Mouse (Mus musculus): Measurements from ENCODE around the gene St3gal4. TPM values are rescaled to one million over a fixed set of nuclear protein-coding genes. Genes with fewer than 3 reads are reported as not detected.

Gene St3gal4
- polyA plus RNA-seq, 1 experiment from 2014 or later: 18.4 TPM

DNA sequence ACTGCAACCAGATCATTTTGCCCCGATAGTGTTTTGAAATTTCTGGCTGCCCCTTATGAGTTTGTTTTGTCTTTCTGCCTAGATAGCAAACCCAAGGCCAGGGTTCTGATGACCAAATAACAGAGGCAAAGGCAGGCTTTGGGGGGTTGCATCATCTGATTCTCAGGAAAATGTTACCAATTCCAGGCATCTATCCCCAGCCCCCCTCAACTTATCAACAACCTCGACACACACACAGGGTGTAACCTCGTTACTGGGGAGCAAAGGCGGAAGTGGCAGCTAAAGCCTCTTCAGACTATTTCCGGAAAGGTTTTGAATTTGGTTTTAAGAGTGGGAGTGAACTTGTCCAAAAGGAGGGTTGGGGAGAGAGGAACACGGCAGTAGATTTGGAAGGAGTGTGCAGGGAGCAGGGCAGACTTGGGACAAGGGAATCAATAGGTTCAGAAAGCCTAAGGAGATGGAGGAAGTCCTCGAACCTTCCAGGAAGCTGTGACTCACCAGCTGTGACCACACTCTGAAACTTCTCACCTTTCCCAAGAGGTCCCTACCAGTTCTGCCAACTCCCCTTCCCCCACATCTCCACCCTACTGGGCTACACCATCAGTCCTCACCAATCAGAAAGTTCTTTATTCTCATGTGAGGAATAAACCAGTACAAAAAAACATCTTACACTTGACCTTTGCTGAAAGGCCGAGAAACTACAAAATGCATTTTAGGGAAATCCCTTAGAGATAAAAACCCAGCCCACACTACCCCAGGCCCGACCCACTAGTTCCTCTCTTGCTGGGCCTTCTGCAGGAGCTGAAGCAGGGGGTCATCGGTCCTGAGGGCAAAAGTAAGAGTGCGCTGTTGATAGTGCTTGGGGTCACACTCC is 5.0 kb upstream of the St3gal4 start:
- Histone ChIP-seq H3K27ac (0 out of 2 replicates have a peak overlapping the region, but pooled peaks have one; percentile 19), H3K9me3 (no peaks in the 10 kb centered on the region), H3K4me3 (no peak overlapping the region), H3K36me3 (peaks cover 31% of the 10 kb centered on the region), H3K4me1 (peaks cover 24% of the 10 kb centered on the region), H3K27me3 (ENCODE audit: insufficient read depth, poor library complexity, severe bottlenecking) (no peaks in the 10 kb centered on the region)
- no peak for DNase-seq (ENCODE audit: low spot score)
- 55% methylated on average over 11 of the region's 11 CpGs for WGBS

DNA sequence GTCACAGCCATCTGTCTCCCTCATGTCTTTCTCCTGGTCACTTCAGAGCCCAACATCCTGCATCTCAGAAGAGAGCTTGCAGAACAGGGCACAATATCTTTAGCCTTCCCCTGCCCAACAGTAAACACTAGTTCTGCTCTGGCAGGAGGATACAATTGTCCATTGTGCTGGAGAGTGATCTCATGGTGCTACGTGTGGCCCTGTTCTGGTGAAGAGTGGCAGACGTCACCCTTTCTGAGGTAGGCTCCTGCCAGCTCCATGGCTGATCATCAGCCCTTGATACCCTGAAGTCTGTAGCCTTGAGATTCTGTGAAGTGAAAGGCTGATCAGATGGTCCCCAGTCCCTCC is 4.4 kb upstream of the St3gal4 start:
- Histone ChIP-seq H3K9me3 (no peaks in the 10 kb centered on the region), H3K4me3 (no peak overlapping the region), H3K27me3 (ENCODE audit: insufficient read depth, poor library complexity, severe bottlenecking) (no peaks in the 10 kb centered on the region), H3K4me1 (peaks cover 19% of the 10 kb centered on the region), H3K27ac (peak overlapping the region; percentile 10; the same call in 1 of the 2 replicates), H3K36me3 (peaks cover 30% of the 10 kb centered on the region)
- no peak for DNase-seq (ENCODE audit: low spot score)
- 47% methylated on average over 2 of the region's 2 CpGs for WGBS

DNA sequence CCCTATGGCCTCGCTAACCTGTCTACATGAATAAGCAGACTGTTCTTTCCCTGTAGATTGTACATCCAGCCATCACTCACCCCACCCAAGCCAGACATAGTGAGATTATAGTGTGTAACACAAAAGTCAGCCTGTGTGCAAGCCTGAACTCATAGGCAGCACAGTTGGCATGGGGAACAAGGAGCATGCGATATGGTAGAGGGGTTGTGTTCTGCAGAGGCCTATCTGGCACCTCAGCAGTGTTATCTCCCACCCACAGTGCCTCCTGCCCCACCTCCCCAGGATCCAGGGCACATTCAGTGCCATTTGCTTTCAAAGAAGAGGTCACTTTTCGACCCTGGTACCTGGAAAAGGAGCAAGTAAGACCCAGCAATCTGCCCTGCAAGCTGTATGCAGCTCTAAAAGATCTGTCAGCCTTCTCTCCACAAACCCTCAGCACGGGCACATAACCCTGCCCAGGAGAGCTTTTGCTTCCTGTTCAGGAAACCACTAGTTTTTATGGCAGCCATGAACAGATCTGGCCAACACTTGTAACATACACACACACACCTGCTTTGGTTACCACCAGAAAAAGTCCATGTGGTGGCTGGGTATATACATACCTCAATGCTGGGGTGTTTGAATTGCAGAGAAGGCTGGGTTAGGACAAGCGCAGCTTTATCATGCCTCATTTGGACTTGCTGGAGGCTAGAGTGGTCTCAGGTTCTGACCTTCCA is 3.6 kb upstream of the St3gal4 start:
- H3K27me3 ChIP-seq (ENCODE audit: insufficient read depth, poor library complexity, severe bottlenecking): no peaks in the 10 kb centered on the region

DNA sequence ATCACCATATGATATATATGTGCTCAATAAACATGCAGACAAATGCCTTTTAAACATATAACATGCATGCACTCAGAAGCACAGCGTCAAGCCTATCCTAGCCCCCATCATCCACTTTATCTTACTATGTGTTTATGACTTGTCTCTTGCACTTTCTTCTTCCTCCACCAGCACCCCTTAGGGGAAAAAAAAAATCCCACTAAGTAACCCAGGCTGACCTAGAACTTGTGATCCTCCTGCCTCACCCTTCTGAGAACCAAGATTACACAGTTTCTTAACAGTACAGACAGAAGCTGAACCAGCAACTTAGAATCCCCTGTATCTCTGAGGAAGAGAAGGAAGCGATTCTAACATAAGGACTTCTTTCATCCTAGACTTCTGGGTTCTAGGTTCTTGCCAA is 505 bp downstream of the St3gal4 start:
- Histone ChIP-seq H3K36me3 (peaks cover 13% of the 10 kb centered on the region; the same call in 1 of the 2 replicates), H3K4me1 (peaks cover 37% of the 10 kb centered on the region), H3K4me3 (no peak overlapping the region), H3K27me3 (ENCODE audit: insufficient read depth, poor library complexity, severe bottlenecking) (no peaks in the 10 kb centered on the region), H3K9me3 (no peaks in the 10 kb centered on the region), H3K27ac (no peak overlapping the region; the same call in 1 of the 2 replicates)
- no peak for DNase-seq (ENCODE audit: low spot score)
- WGBS: 74% methylated on average over 2 of the region's 2 CpGs

More for the DNA sequence above, 3.6 kb upstream of the St3gal4 start:
- peaks cover 30% of the 10 kb centered on the region for H3K36me3 ChIP-seq
- H3K27ac ChIP-seq: peak overlapping the region; percentile 10; the same call in 1 of the 2 replicates
- no peak overlapping the region for H3K4me3 ChIP-seq
- WGBS: 62% methylated on average over 5 of the region's 5 CpGs
- peak; percentile 85 for DNase-seq (ENCODE audit: low spot score)
- H3K4me1 ChIP-seq: peaks cover 23% of the 10 kb centered on the region
- H3K9me3 ChIP-seq: no peaks in the 10 kb centered on the region

DNA sequence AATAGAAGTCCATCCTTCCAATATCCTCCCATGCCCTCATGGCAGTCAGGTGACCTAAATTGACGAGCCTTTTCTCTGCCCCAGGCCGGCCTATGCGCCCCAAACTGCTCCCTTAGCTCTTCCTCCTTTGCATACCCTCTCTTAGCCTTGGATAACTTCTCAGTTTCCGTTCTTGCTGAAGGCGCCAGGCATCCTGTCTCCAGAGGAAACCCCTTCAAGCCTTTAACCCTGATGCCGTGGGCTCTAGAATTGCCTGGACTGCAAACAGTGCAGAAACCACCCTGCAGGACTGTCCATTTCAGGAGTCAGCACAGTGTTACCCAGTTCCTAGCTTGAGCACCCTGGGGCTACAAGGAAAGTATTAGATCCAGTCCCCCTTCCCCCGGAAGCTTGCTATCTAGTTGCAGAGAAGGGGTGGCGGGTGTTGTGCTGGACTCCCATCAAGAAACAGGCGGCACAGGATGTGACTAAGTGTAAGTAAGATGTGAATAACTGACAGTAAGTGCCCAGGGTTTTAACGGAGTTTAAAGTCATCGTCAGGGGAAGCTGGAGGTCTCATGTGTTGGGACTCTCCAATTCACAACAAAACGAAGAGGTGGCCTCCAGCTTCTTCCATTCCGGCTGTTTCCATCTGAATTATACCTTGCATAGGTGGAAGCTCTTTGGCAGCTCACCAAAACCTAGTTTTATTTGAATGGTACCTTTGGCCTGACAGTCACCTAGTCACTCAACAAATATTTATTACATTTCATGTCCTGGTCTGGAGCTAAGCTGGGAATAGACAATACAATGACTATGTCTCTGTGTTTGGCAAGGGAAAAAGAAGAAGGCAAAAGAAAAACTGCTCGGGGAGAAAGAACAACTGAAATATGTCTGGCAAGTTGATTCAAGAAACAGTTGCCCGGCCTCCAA is 1.4 kb downstream of the St3gal4 start:
- peaks cover 35% of the 10 kb centered on the region for H3K4me1 ChIP-seq
- H3K27me3 ChIP-seq (ENCODE audit: insufficient read depth, poor library complexity, severe bottlenecking): no peaks in the 10 kb centered on the region
- H3K9me3 ChIP-seq: no peaks in the 10 kb centered on the region
- WGBS: 21% methylated on average over 15 of the region's 15 CpGs
- DNase-seq (ENCODE audit: low spot score): no peak
- H3K36me3 ChIP-seq: peaks cover 12% of the 10 kb centered on the region; the same call in 1 of the 2 replicates
- H3K27ac ChIP-seq: peak overlapping the region; percentile 93
- peak overlapping the region; percentile 82 for H3K4me3 ChIP-seq

DNA sequence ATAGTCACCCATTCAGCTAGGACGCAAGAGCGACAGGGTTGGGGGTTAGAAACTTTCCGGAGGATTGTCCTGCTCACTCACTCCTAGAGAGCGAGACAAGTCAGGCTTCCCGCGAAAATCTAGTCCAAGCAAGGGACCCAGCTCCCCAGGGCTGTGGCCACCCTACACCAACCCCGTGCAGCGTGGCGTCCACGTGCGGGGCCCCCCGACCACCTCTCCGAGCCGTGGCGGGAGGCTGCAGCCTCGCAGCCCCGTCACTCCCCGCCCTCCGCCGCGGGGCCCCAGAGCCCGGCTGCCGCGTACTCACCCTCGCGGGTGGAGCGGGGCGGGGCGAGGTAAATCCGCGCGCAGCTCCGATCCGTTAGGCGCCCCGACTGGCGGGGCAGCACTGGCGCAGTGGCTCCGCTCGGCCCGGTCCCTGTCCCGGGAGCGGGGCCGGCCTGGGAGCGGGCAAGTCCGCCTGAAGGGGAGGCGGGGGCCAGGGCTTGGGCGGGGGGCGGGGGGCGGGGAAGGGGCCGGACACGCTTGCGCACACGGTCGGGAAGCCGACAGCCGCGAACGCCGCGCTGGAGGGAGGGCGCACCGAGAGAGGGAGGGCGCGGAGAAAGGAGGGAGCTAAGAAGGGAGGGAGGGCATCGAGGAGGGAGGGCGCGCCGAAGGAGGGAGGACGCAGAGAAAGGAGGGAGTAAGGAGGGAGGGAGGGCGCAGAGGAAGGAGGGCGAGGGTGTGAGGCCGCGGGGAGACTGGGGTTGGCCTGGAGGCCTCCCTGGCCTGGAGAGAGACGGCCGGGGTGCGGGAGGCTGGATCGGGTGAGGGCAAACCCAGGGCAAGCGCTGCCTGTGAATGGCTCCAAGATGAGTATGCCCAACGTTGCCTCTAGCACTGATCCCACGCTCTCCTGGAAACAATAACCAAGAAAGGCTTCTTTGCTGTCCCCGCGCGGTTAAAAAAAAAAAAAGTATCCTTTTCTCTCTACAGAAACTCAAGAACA is 2.4 kb downstream of the St3gal4 start:
- DNase-seq (ENCODE audit: low spot score): peak; percentile 93
- peak overlapping the region; percentile 82 for H3K4me3 ChIP-seq
- peaks cover 7% of the 10 kb centered on the region; the same call in 1 of the 2 replicates for H3K36me3 ChIP-seq
- H3K27ac ChIP-seq: peak overlapping the region; percentile 93
- WGBS: under 1% methylated on average over 64 of the region's 84 CpGs
- H3K27me3 ChIP-seq (ENCODE audit: insufficient read depth, poor library complexity, severe bottlenecking): no peaks in the 10 kb centered on the region
- peaks cover 42% of the 10 kb centered on the region for H3K4me1 ChIP-seq
- no peaks in the 10 kb centered on the region for H3K9me3 ChIP-seq

DNA sequence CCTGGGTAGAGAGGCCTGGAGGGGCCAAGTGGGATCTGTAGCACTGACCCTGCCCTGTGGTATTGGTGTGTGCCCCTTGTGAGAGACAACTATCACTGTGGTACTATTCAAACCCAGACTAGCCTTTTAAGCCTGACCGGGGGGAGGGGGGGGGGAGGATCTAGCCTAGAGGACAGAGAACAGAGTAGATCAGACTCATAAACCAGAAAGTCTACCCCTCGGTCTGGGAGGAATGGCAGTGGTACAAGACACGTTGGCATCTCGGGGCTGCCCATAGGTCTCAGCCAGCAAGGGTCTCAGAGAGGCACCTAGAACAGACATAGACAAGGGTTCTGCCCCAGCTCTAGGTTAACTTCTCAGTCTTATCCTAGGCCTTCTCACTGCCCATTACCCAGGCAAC is 3.3 kb downstream of the St3gal4 start:
- no peaks in the 10 kb centered on the region for H3K27me3 ChIP-seq (ENCODE audit: insufficient read depth, poor library complexity, severe bottlenecking)
- peaks cover 3% of the 10 kb centered on the region; the same call in 1 of the 2 replicates for H3K36me3 ChIP-seq
- peak overlapping the region; percentile 93 for H3K27ac ChIP-seq
- H3K4me3 ChIP-seq: peak overlapping the region; percentile 82
- WGBS: 45% methylated on average over 4 of the region's 4 CpGs
- no peak for DNase-seq (ENCODE audit: low spot score)
- peaks cover 44% of the 10 kb centered on the region for H3K4me1 ChIP-seq
- H3K9me3 ChIP-seq: no peaks in the 10 kb centered on the region

DNA sequence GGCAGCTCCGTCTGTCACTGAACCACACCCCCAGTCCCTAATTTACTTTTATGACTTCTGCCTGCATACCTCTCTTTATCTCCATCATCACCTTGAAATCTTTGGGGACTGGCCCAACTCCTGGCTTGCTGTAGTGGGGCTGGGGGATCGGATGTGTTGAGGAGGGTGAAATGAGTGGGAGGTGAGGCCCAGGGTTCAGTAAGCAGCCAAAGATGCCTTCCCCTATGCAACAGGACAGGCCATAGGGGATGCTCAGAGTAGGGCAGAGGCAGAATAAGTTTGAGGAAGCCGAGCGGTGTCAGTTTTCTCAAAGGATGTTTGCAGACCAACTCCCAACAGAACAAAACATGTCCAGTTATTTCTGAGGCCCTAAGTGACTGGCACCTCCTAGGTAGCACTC is 3.8 kb downstream of the St3gal4 start:
- Histone ChIP-seq H3K27me3 (ENCODE audit: insufficient read depth, poor library complexity, severe bottlenecking) (no peaks in the 10 kb centered on the region), H3K4me3 (peak overlapping the region; percentile 82), H3K27ac (peak overlapping the region; percentile 93), H3K9me3 (no peaks in the 10 kb centered on the region), H3K4me1 (peaks cover 49% of the 10 kb centered on the region), H3K36me3 (peaks cover 3% of the 10 kb centered on the region; the same call in 1 of the 2 replicates)
- DNase-seq (ENCODE audit: low spot score): no peak
- WGBS: 62% methylated on average over 4 of the region's 4 CpGs

DNA sequence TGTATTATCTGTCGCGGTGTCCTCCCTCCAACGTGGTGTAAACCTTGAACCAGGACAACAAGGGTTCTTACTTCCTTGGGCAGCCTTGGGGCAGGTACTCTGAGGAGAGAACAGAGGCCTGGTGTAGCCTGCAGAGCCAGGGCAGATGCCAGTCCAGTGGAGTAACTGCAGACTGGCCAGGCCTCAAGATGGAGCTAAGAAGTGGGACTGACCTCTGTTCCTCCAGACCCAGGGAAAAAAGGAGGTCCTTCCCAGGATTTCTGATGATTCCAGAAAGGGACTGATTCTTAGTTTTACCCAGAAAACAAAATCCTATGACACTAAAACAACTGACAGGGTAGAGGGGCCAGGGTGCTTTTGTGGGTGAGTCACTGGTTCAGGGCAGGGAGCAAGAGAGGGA is 4.8 kb downstream of the St3gal4 start:
- 88% methylated on average over 3 of the region's 3 CpGs for WGBS
- DNase-seq (ENCODE audit: low spot score): no peak
- peaks cover 60% of the 10 kb centered on the region for H3K4me1 ChIP-seq

DNA sequence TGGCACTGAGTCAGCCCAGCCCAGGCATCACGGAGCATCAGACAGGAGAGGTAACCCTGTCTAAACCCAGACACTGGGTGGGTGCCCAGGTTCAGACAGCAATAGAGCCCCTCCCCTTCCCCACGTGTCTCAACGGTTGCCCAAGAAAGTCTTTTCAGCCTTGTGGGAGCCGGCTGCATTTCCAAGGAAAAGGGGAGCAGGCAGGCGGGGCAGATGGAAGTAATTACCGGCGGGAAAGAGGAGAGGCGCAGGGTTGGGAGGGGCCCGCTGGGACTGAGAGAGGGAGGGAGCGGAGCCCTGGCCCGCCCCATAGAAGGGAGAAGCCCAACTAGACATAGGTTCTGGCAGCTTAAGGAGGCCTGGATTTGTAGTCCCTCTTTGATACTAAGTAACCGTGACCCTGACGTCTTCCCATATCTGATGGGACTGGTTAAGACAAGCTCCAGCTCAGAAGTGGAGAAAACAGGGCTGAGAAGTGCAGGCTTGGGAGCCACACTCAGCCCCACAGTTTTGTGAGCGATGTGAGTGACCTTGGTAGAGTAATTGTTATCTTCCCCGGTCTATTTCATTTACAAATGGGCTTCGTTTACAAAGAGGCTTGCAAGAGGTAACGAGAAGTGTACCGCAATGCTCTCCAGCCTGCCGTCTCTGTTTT is 7.0 kb downstream of the St3gal4 start:
- Histone ChIP-seq H3K36me3 (no peaks in the 10 kb centered on the region; the same call in 1 of the 2 replicates), H3K27ac (peak overlapping the region; percentile 72), H3K9me3 (no peaks in the 10 kb centered on the region), H3K4me3 (peak overlapping the region; percentile 26; the same call in 1 of the 2 replicates), H3K4me1 (peaks cover 55% of the 10 kb centered on the region), H3K27me3 (ENCODE audit: insufficient read depth, poor library complexity, severe bottlenecking) (no peaks in the 10 kb centered on the region)
- peak; percentile 73 for DNase-seq (ENCODE audit: low spot score)
- 21% methylated on average over 19 of the region's 19 CpGs for WGBS

More for the DNA sequence above, 4.8 kb downstream of the St3gal4 start:
- no peak overlapping the region for H3K4me3 ChIP-seq
- H3K27ac ChIP-seq: no peak overlapping the region
- H3K36me3 ChIP-seq: no peaks in the 10 kb centered on the region
- no peaks in the 10 kb centered on the region for H3K9me3 ChIP-seq
- no peaks in the 10 kb centered on the region for H3K27me3 ChIP-seq (ENCODE audit: insufficient read depth, poor library complexity, severe bottlenecking)

DNA sequence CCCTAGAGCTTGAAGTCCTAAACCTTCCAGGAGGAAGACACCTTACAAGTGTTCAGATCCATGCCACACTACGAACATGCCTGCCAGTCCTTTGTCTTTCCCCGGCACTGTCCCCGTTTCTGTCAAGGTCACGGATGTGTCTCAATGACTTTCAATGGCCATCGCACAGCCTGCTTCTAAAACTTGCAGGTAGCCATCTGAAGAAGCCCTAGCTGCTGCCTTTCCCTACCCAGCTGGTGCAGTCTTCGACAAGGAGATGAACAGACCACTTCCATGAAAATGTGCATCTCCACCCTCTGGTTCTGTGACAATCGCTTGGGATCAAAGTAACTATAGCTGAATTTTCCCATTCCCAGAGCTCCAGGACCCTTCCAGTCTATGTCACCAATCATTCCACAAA is 7.6 kb downstream of the St3gal4 start:
- WGBS: 70% methylated on average over 7 of the region's 7 CpGs
- Histone ChIP-seq H3K9me3 (no peaks in the 10 kb centered on the region), H3K27ac (peak overlapping the region; percentile 72), H3K36me3 (no peaks in the 10 kb centered on the region; the same call in 1 of the 2 replicates), H3K27me3 (ENCODE audit: insufficient read depth, poor library complexity, severe bottlenecking) (no peaks in the 10 kb centered on the region), H3K4me1 (peaks cover 57% of the 10 kb centered on the region), H3K4me3 (no peak overlapping the region)
- peak; percentile 72 for DNase-seq (ENCODE audit: low spot score)

Data from heart, embryonic 10.5 days (tissue).